Mouse (Mus musculus): ENCODE results near the gene Gm28036.
"Not testable (repeated sequence)": the region's sequence is repeated elsewhere in the genome, so short reads cannot be mapped to it uniquely, and the experiment has no call there.

Gm28036 gene

GRCm38 (mm10) chr2:156126992-156127391 lies at the start of gene Gm28036:
Gene Gm28036 (minus strand): TSS chr2:156127092.
- no peak for DNase-seq (ENCODE audit: low spot score)

DNA sequence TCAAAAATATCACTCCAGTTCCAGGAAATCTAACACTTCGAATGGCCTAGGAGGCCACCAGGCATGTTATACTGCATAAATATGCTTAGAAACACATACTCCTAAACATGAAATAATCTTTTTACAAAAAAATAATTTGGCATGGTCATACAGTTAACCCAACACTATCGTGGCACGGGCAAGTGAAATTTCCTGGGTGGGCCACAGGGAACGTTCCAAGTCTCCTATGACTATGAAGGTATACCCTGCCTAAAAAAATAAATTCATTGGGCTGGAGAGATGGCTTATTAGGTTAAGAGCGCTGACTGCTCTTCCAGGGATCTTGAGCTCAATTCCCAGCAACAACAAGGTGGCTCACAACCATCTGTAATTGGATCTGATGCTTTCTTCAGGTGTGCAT lies 39.7 kb upstream of the Gm28036 start:
- DNase-seq (ENCODE audit: low spot score), result no peak

DNA sequence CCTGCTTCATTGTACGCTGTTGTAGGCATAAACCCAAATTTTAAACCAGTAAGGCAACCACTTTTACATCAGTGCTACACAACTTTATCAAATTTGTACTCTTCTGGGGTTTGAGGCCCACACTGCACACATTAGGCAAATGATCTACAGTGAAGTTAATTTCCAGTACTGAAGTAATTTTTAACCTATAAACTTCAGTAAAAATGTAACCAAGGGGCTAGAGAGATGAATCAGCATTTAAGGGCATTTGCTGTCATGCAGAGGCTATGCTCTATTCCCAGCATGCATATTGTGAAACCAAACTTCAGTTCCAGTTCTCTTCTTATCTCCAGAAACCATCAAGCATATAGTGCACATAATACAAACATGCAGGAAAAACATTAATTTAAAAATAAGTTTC lies 38.6 kb upstream of the Gm28036 start:
- no peak for DNase-seq (ENCODE audit: low spot score)

DNA sequence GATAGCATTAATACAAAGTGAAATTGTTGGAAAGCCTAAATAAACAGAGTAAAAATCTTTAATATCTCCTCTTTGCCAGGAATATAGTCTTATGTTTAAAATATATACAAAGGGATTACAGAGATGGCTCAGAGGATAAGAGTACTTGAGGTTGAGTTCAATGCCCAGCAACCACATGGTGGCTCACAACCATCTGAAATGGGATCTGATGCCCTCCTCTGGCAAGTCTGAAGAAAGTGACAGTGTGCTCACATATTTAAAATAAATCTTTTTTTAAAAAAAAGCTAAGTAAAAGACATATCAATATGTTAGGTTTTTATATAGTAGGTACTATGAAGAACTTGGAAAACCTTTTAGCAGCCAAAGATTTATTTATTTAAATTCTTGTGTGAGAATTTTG lies 24.6 kb upstream of the Gm28036 start:
- DNase-seq (ENCODE audit: low spot score), result no peak

DNA sequence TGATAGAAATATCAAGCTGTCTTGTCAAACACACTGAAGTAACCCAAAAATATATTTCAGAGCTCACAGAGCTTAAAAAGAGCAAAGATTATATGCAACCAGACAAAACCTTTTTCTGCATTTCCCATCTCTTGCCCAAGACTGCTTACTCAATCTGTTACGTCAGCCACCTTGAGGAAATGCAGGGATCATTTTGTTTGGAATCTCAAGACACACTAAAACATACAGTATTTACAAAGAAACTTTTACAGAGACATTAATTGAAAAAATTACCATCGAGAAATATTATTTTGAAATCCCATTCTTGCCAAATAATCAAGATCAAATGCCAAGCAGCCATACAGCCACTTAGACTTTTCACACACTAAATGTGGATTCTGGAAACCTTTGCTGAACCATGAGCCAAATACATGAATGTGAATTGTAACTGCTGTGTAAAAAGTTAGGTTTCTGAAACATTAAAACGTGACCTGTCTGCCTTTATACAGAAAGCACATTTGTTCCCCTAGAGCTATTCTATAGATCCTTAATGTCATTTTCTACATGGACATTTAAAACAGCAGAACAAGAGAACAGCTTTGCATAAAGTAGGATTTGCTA lies 20.5 kb upstream of the Gm28036 start:
- no peak for DNase-seq (ENCODE audit: low spot score)

- DNase-seq (ENCODE audit: low spot score), result no peak
Observed at GRCm38 (mm10) chr2:156146272-156146989, 19.5 kb upstream of the Gm28036 start.

DNA sequence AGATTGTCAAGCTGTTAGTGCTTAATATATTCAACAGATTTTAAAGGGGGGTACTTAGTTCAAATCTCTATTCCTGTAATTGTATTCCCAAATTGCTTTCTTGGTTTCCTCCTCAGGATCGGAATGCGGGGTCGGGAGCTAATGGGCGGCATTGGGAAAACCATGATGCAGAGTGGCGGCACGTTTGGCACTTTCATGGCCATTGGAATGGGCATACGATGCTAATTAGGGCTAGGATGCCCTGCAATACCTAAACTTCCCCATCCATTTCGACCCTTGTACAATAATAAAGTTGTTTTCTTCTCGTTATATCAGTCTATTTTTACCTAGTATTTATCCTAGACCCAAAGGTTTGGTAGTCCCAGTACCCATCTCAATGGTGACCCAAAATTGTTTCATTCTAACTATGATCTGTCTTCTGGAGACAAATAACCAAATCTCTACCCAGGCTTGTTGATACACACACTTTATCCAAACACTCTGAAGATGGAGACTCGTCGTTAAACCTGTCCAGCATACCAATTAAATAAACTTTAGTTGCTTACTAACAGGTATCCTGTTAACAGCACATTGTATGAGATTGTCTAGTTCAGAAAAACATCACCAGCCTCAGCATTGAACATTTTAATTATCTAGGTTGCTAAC lies 18.7 kb upstream of the Gm28036 start:
- DNase-seq (ENCODE audit: low spot score), result no peak

DNA sequence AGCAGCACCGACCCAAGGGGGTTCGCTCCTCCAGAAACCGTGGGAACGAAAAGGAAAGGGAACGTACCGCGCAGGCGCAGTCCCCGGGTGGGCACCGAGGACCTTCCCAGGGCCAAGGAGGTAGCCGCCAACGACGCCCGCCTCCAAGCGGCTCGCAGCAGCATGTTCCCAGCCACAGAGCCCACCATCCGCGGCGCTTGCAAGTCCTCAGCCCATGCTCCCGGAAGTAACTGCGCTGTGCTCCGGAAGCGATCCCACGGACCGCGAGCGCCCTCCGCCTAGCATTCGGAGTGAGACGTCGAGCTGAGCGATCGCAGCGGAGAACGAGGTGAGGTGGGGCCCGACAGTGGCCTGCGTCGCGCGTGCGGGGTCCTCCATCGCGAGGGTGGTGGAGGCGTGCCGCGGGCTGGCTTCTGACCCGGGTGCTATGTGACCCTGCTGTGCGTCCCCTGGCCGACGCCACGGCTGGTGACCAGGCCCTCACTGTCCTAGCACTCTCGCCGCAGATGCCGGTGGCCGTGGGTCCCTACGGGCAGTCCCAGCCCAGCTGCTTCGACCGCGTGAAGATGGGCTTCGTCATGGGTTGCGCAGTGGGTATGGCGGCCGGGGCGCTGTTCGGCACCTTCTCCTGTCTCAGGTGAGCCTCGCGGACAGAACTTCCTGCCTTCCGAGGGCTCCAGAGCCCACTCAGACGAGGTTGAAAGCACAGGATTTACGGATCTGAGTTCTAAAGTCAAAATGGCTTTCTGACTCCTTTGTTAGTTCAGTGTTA lies 17.2 kb upstream of the Gm28036 start, which contains the start of the genes Romo1 and Nfs1:
Romo1 (plus strand) TSS at position 87 of the 772 bp plus-strand sequence.
Nfs1 (minus strand) TSS at position 234 of the 772 bp plus-strand sequence.
- peak; percentile 92 for DNase-seq (ENCODE audit: low spot score)

DNA sequence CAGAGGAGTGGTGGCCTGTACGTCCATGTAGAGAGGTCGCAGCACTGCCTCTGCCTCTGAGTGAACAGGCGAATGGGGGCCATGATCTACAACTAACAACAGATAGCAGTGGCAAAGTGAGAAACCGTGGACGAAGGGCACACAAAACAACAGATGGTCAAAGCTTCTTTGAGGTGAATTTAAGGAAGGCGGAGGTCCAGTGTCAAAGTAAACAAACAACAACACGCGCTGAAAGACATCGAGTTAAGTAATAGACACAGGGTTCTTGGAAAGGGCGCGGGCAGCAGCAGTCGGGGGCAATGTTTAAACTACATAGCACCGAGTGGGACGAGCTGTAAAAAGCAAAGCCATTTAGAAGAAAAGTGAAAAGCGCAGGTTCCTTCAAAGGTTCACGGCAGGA lies 16.5 kb upstream of the Gm28036 start:
- no peak for DNase-seq (ENCODE audit: low spot score)

DNA sequence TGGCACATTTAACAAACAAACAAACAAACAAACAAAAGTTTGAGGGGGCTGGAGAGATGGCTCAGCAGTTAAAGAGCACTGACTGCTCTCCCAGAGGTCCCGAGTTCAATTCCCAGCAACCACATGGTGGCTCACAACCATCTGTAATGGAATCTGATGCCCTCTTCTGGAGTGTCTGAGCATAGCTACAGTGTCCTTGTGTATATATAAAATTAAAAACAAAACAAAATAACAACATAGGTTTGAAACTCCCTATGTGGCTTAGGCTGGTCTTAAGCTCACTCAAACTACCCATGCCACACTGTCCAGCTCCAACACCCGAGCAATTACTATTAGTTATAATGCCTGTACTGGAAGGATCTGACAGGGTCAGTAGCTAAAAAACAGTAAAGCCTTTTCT lies 15.9 kb upstream of the Gm28036 start:
- DNase-seq (ENCODE audit: low spot score), result no peak

DNA sequence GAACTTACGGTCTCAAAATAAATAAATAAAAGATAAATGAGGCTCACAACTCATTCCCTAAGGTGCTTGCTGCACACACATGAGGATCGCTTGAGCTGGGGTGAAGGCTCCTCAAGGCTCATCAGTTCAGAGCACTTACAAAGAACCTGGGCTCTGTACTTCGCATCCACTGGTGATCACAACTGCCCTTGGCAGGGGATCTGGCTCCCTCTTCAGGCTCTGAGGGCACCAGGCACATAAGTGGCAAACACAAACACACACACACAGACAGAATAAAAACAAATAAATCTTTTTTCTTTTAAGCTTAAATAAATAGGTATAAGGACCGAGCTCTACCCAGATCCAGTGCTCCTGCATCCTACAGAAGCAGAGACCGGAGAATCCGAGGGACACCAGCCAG lies 8.8 kb upstream of the Gm28036 start:
- DNase-seq (ENCODE audit: low spot score), result no peak

GRCm38 (mm10) chr2:156134161-156134560 lies 7.3 kb upstream of the Gm28036 start:
- DNase-seq (ENCODE audit: low spot score), result no peak

GRCm38 (mm10) chr2:156123731-156124130 lies 3.2 kb downstream of the Gm28036 start:
- no peak for DNase-seq (ENCODE audit: low spot score)

DNA sequence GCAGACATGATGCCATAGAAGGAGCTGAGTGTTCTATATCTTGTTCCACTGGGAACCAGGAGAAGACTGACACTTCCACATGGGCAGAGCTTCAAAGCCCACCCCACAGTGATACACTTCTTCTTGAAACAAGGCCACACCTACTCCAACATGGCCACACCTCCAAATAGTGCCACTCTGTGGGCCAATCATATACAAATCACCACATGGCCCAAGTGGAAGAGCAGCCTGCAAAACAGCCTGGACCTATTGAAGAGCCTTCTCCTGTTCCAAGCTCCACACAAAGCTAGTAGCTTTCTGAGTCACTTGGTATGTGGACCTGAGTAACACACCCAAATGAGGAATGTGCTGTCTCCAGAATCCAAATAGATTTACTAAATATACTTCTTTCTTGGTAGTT lies 7.3 kb downstream of the Gm28036 start:
- no peak for DNase-seq (ENCODE audit: low spot score)

DNA sequence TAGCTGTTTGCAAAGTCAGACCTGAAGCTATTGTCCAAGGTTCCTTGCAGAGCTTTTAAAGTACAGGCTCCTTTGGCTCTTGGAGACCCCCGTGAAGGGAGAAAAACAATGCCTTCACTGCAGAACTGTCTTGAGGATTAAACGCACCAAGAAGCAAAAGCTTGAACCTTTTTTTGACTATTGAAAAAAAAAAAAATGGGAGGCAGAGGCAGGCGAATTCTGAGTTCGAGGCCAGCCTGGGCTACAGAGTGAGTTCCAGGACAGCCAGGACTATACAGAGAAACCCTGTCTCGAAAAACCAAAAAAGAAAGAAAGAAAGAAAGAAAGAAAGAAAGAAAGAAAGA lies 14.8 kb downstream of the Gm28036 start:
- DNase-seq (ENCODE audit: low spot score), result not testable (repeated sequence)

DNA sequence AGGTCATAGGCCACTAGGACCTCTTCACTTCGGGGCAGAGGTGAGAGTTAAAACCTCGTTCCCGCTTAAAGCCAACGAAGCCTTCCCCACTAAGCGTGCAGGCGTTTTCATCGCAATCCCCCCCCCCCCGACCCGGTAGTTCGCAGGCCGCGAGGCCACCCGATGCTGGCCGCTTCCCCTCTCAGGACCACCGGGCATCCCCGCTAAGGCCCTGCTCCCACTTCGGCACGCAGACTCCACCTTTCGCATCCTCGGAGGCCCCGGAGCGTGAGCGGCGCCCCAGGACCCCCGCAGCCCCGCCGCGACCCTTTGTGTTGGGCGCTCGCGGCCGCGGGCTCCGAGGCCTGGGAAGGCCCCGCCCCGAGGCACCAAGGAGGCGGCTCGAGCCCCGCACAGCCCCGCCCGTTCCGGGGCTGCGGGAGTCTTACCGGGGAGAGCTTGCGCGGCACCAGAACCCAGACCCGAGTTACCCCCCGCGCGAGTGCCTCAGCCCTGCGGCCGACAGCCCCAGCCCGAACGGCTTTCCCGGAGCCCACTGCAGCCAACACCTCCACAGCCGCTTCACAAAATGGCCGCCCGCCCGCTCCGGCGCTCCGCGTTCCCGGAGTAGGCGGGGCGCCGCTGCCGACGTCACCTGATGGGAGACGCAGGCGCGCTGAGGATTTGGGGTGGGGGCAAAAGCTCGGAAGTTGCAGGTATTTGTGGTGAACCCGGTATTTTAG lies 15.4 kb downstream of the Gm28036 start, which contains the start of the genes Cpne1 and Rbm12:
Cpne1 (minus strand) TSS at position 608 of the 722 bp plus-strand sequence.
Rbm12 (minus strand) TSS at position 621 of the 722 bp plus-strand sequence.
- DNase-seq (ENCODE audit: low spot score), result peak; percentile 92

DNA sequence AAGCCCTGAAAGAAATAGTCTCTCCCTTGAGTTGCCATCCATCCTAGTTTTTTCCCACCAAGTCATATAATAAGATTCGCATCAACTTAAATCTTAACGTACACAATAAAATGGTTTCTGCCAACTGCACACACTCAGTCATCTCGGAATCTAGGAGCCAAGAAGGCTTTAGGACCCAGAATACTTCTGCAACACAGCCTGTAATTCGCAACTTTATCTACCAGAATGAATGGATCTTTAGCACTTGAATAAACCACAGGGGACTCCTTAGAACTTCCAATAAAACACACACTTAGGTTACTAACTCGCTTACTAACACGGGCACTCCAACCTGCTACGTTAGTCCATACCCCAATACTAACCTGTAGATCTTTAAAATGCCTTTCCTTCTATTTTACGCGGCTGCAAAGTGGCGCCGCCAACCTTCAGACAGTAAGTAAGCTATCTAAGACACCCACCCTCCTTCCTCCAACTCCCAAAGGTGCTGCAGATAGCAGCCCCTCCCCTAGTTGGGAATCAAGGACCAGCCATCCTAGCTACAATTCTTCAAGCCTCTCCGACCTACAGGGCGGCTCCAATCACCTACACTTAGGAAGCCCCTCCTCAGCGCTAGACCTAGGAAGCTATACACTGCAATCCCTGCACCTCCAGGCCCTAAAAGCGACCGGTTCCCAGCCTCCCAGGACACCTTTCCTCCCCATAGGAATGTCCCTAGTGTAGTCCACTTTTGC lies 16.1 kb downstream of the Gm28036 start:
- peak; percentile 23 for DNase-seq (ENCODE audit: low spot score)

DNA sequence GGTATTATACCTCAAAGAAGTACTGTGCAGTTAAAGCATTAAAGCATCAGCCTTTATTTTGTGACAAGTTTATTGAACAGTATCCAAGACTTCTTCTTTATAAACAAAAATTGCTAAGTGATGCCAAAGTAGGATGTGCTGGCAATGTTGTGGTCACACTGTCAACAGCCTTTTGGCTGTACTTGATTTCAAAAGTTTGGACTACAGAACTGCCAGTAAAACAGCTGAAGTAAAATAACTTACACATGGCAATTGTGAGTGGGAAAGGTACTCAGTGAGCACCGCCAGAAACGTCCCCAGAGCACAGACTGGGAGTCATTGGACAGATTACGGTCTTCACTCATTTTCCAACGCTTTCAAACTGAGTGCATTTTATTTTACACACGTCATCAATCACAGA lies 35.0 kb downstream of the Gm28036 start:
- no peak for DNase-seq (ENCODE audit: low spot score)

GRCm38 (mm10) chr2:156089799-156090198 lies 37.1 kb downstream of the Gm28036 start:
- DNase-seq (ENCODE audit: low spot score), result no peak

DNA sequence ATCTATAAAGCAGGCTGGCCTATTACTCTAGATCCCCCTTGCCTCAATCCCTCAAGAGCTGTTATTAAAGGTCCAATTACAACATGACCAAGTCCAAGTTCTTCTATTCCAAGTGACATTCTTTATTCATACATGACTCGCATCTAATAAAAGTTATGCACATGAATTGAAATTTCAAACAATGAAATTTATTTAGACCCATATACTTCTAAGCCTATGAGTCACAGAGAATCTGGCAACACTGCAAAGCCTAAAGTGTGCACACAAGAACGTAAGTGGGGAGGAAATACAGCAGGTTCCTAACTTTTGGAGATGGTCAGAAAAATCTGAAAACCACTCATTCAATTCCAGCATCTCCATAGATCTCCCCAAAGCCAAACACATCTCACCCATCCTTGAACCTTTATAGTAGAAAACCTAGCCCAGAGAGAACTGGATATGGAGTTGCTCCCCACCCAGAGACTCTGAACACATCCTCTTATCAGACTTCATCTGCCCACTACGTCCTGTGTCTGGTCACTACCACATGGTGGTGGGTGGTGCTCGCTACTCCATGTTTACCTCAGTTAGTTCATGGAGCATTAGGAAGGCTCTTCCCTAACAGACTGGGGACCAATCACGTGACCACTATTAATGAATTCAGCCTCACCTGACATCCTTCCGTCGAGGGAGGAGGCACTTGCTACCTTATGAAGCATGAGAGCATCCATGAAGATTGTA lies 39.3 kb downstream of the Gm28036 start:
- DNase-seq (ENCODE audit: low spot score), result no peak
